Comparison of ENCODE assay signal across 8 mouse cellular contexts in genomic region chr5:123394303-123394956, GRCm38 (mm10). TPM values are rescaled to one million over a fixed set of nuclear protein-coding genes. Genes with fewer than 3 reads are reported as not detected.
A peak's percentile ranks its signal among the peaks of the same experiment; 100 is the strongest.
DNase-seq lines count a peak whose midpoint lies in the region; ATAC-seq and TF ChIP-seq lines count a peak whose summit lies in the region.

Gene Mlxip, plus strand, starts transcription at chr5:123394798.

- H3K4me2 ChIP-seq in forebrain, embryonic 13.5 days: peak within 1 kb of the TSS; percentile 93
- H3K4me2 ChIP-seq in liver, postnatal 0 days (ENCODE audit: low read depth, low read length): peak within 1 kb of the TSS; percentile 99
- peak within 1 kb of the TSS; percentile 57 for H3K4me2 ChIP-seq in neural tube, embryonic 14.5 days (ENCODE audit: low read depth, low read length)

- under 1% methylated on average over 43 of the region's 50 CpGs for WGBS in forebrain, embryonic 13.5 days
- WGBS in large intestine, adult 2 months: under 1% methylated on average over 50 of the region's 50 CpGs
- under 1% methylated on average over 33 of the region's 50 CpGs for WGBS in liver, postnatal 0 days (ENCODE audit: insufficient replicate concordance)
- WGBS in neural tube, embryonic 14.5 days: under 1% methylated on average over 40 of the region's 50 CpGs

- peak within 1 kb of the TSS; percentile 95 for H3K9ac ChIP-seq in forebrain, embryonic 13.5 days
- H3K9ac ChIP-seq in liver, postnatal 0 days (replicated peaks): peak within 1 kb of the TSS; percentile 95
- peak within 1 kb of the TSS; percentile 88 for H3K9ac ChIP-seq in neural tube, embryonic 14.5 days (replicated peaks; ENCODE audit: low read depth, low read length)

- peak within 1 kb of the TSS; percentile 87 for H3K4me3 ChIP-seq in E14TG2a.4 (replicated peaks; ENCODE audit: low read length)
- peak within 1 kb of the TSS; percentile 93 for H3K4me3 ChIP-seq in forebrain, embryonic 13.5 days
- H3K4me3 ChIP-seq in liver, postnatal 0 days (ENCODE audit: low read depth, low read length): peak within 1 kb of the TSS; percentile 87
- peak within 1 kb of the TSS; percentile 99 for H3K4me3 ChIP-seq in neural tube, embryonic 14.5 days (ENCODE audit: low read depth, low read length)

- H3K9me3 ChIP-seq in E14TG2a.4 (ENCODE audit: low read length): no peaks in the 10 kb centered on the region
- no peaks in the 10 kb centered on the region for H3K9me3 ChIP-seq in forebrain, embryonic 13.5 days (replicated peaks)
- H3K9me3 ChIP-seq in liver, postnatal 0 days (ENCODE audit: low read length): no peaks in the 10 kb centered on the region
- no peaks in the 10 kb centered on the region for H3K9me3 ChIP-seq in neural tube, embryonic 14.5 days (ENCODE audit: control insufficient read depth, low read length)

- intact Hi-C loops in heart, postnatal 10 days (cut with DNase I): no loop called here

- peaks cover 60% of the 10 kb centered on the region for H3K4me1 ChIP-seq in E14TG2a.4 (replicated peaks; ENCODE audit: low read depth, low read length)
- peaks cover 46% of the 10 kb centered on the region for H3K4me1 ChIP-seq in forebrain, embryonic 13.5 days
- H3K4me1 ChIP-seq in liver, postnatal 0 days (ENCODE audit: insufficient read depth): peaks cover 25% of the 10 kb centered on the region
- peaks cover 32% of the 10 kb centered on the region for H3K4me1 ChIP-seq in neural tube, embryonic 14.5 days (ENCODE audit: control insufficient read depth, insufficient read depth, low read length)

- TF ChIP-seq EP300 in liver, postnatal 0 days (IDR thresholded peaks at IDR 0.05; ENCODE audit: low read depth): peak; percentile 20; the same call in 1 of the 2 replicates

- H3K27me3 ChIP-seq in E14TG2a.4 (ENCODE audit: insufficient read depth, low read length): peaks cover 21% of the 10 kb centered on the region; the same call in 1 of the 2 replicates
- no peaks in the 10 kb centered on the region for H3K27me3 ChIP-seq in forebrain, embryonic 13.5 days
- H3K27me3 ChIP-seq in liver, postnatal 0 days (ENCODE audit: insufficient read depth, low read length): no peaks in the 10 kb centered on the region
- H3K27me3 ChIP-seq in neural tube, embryonic 14.5 days (ENCODE audit: control insufficient read depth, insufficient read depth, low read length): no peaks in the 10 kb centered on the region

- peak; percentile 95 for ATAC-seq in forebrain, embryonic 13.5 days
- peak; percentile 93 for ATAC-seq in liver, postnatal 0 days
- ATAC-seq in neural tube, embryonic 14.5 days (ENCODE audit: low read depth): peak; percentile 95

- peak; percentile 82 for DNase-seq in c-Kit-positive CD71-positive TER-119-positive erythroid progenitor cells, embryonic 14.5 days (ENCODE audit: low spot score)
- DNase-seq in heart, postnatal 10 days: peak; percentile 96
- DNase-seq in large intestine, adult 2 months (ENCODE audit: low read depth, low spot score): peak; percentile 92
- DNase-seq in liver, postnatal 0 days: peak; percentile 92
- peak; percentile 92 for DNase-seq in testis, postnatal 10 days (ENCODE audit: low spot score)

- no peak for TF ChIP-seq CTCF in E14TG2a.4 (conservative IDR thresholded peaks at IDR 0.05; ENCODE audit: low read length)
- TF ChIP-seq CTCF in liver, postnatal 0 days (IDR thresholded peaks at IDR 0.05; ENCODE audit: low read depth): no peak

- peaks cover 17% of the 10 kb centered on the region; the same call in 1 of the 2 replicates for H3K36me3 ChIP-seq in E14TG2a.4 (ENCODE audit: insufficient read depth, low read length)
- 0 out of 2 replicates have a peak, but pooled peaks cover 6% of the 10 kb centered on the region for H3K36me3 ChIP-seq in forebrain, embryonic 13.5 days (ENCODE audit: poor library complexity, severe bottlenecking)
- H3K36me3 ChIP-seq in liver, postnatal 0 days (replicated peaks; ENCODE audit: insufficient read depth, low read length): no peaks in the 10 kb centered on the region
- no peaks in the 10 kb centered on the region for H3K36me3 ChIP-seq in neural tube, embryonic 14.5 days (ENCODE audit: control insufficient read depth, insufficient read depth, low read length)

- peak within 1 kb of the TSS; percentile 72 for H3K27ac ChIP-seq in forebrain, embryonic 13.5 days
- peak within 1 kb of the TSS; percentile 86 for H3K27ac ChIP-seq in liver, postnatal 0 days (ENCODE audit: low read depth)
- peak within 1 kb of the TSS; percentile 84 for H3K27ac ChIP-seq in neural tube, embryonic 14.5 days (ENCODE audit: low read depth, low read length)

RNA-seq across cellular contexts. Expression of gene Mlxip, which starts in this region (rescaled TPM):
- 14.0 and 15.0 TPM in 2 replicates for polyA plus RNA-seq in forebrain, embryonic 13.5 days (2015; fragmentation: Nextera tagmentation; extraction: Ambion mirVana)
- 10 to 100 TPM; 24.7 to 26.3 TPM for total RNA-seq in heart, postnatal 10 days (2021)
- polyA plus RNA-seq in large intestine, adult 2 months (2012; rRNA removed): 17.6 and 36.3 TPM in 2 replicates
- 3.5 and 4.5 TPM in 2 replicates for polyA plus RNA-seq in liver, postnatal 0 days (2015; fragmentation: Nextera tagmentation; extraction: Ambion mirVana)
- polyA plus RNA-seq in neural tube, embryonic 14.5 days (2014; fragmentation: Nextera tagmentation; extraction: Ambion mirVana): 24.4 and 26.7 TPM in 2 replicates

Comparison
In these comparisons a context has a peak if more than half of its experiments do, and no peak if none do; other contexts are left out.
1. Peak in every context shown above with its lines: DNase-seq, ATAC-seq, H3K4me3 ChIP-seq and H3K27ac ChIP-seq.